Comparison of ENCODE assay signal across 27 mouse cellular contexts in the genomic region with DNA sequence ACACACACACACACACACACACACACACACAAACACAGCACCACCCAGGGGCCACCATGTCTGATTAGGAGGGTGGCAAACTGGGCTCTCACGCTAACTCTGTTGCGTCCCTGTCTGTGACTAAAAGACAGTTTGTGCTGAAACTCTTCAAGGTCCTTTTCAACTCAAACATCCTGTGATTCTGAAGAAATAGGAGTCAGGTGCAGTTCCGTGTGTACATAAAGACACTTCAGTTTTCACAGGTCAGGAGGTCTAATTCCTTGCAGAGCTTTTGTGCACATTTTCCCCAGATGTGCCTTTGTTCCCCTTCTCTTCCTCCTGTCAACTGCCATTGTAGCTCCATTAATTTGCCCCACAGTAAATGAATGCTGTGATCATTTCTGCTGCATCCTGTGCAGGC. TPM values are rescaled to one million over a fixed set of nuclear protein-coding genes. Genes with fewer than 3 reads are reported as not detected.
DNase-seq lines count a peak whose midpoint lies in the region; ATAC-seq and TF ChIP-seq lines count a peak whose summit lies in the region.
"Had no signal": no experiment of that assay in that cellular context is flagged by ENCODE, and none has a peak within 500 bp of the region (broad histone marks: within the 10 kb centered on the region; RNA-seq: fewer than 3 reads in every experiment).

No protein-coding gene starts in this region.

- TF ChIP-seq CTCF in intestine, postnatal 0 days (IDR thresholded peaks at IDR 0.05; ENCODE audit: low read depth): no peak

- H3K4me3 ChIP-seq in intestine, postnatal 0 days (ENCODE audit: low read depth, low read length): no peak overlapping the region
- no peak overlapping the region for H3K4me3 ChIP-seq in intestine, embryonic 16.5 days (ENCODE audit: low read length)
- no peak overlapping the region for H3K4me3 ChIP-seq in midbrain, embryonic 11.5 days (ENCODE audit: low read depth, low read length)
- H3K4me3 ChIP-seq in midbrain, embryonic 16.5 days (ENCODE audit: low read depth, low read length): no peak overlapping the region
- H3K4me3 ChIP-seq: embryonic facial prominence, embryonic 13.5 days; erythroblast, embryonic 14.5 days; forebrain, embryonic 12.5 days; gastrocnemius, adult 2 months; hindbrain, embryonic 12.5 days; hindbrain, embryonic 15.5 days had no signal

- ATAC-seq in intestine, postnatal 0 days: no peak
- ATAC-seq in intestine, embryonic 16.5 days: no peak
- no peak for ATAC-seq in midbrain, embryonic 11.5 days (ENCODE audit: low FRiP score)
- ATAC-seq in midbrain, embryonic 16.5 days: no peak
- ATAC-seq: activated CD4-positive, CD25-positive, alpha-beta regulatory T cell, adult 4 months; forebrain, postnatal 0 days had no signal

- no peaks in the 10 kb centered on the region for H3K9me3 ChIP-seq in intestine, postnatal 0 days (ENCODE audit: control insufficient read depth)
- no peaks in the 10 kb centered on the region for H3K9me3 ChIP-seq in intestine, embryonic 16.5 days (ENCODE audit: control insufficient read depth, low read length)
- no peaks in the 10 kb centered on the region for H3K9me3 ChIP-seq in midbrain, embryonic 11.5 days (ENCODE audit: control insufficient read depth, low read length)
- H3K9me3 ChIP-seq in midbrain, embryonic 16.5 days (replicated peaks; ENCODE audit: control insufficient read depth, low read length, poor library complexity, severe bottlenecking): no peaks in the 10 kb centered on the region
- H3K9me3 ChIP-seq: embryonic facial prominence, embryonic 13.5 days; forebrain, embryonic 12.5 days; hindbrain, embryonic 12.5 days; hindbrain, embryonic 15.5 days had no signal

- H3K27me3 ChIP-seq in intestine, postnatal 0 days (replicated peaks; ENCODE audit: control insufficient read depth, insufficient read depth, low read length): no peaks in the 10 kb centered on the region
- no peaks in the 10 kb centered on the region for H3K27me3 ChIP-seq in intestine, embryonic 16.5 days (replicated peaks; ENCODE audit: control insufficient read depth, insufficient read depth, low read length)
- H3K27me3 ChIP-seq in midbrain, embryonic 11.5 days (ENCODE audit: control insufficient read depth, insufficient read depth, low read length): no peaks in the 10 kb centered on the region
- H3K27me3 ChIP-seq in midbrain, embryonic 16.5 days (ENCODE audit: control insufficient read depth, insufficient read depth, low read depth, low read length): no peaks in the 10 kb centered on the region
- H3K27me3 ChIP-seq: embryonic facial prominence, embryonic 13.5 days; forebrain, embryonic 12.5 days; hindbrain, embryonic 12.5 days; hindbrain, embryonic 15.5 days had no signal

- no peak overlapping the region for H3K4me2 ChIP-seq in intestine, postnatal 0 days (replicated peaks; ENCODE audit: low read depth)
- no peak overlapping the region for H3K4me2 ChIP-seq in intestine, embryonic 16.5 days (ENCODE audit: low read depth, low read length)
- no peak overlapping the region for H3K4me2 ChIP-seq in midbrain, embryonic 11.5 days
- no peak overlapping the region for H3K4me2 ChIP-seq in midbrain, embryonic 16.5 days (ENCODE audit: low read length)
- H3K4me2 ChIP-seq: embryonic facial prominence, embryonic 13.5 days; forebrain, embryonic 12.5 days; heart, embryonic 11.5 days; hindbrain, embryonic 12.5 days; hindbrain, embryonic 15.5 days had no signal

- WGBS in intestine, postnatal 0 days: 63% methylated on average over 3 of the region's 3 CpGs
- 74% methylated on average over 3 of the region's 3 CpGs for WGBS in intestine, embryonic 16.5 days
- 78% methylated on average over 3 of the region's 3 CpGs for WGBS in midbrain, embryonic 11.5 days
- 55% methylated on average over 3 of the region's 3 CpGs for whole genome bisulfite sequencing in midbrain, embryonic 16.5 days

- H3K27ac ChIP-seq in intestine, postnatal 0 days (ENCODE audit: low read depth, low read length): peak overlapping the region; percentile 69
- H3K27ac ChIP-seq in intestine, embryonic 16.5 days (ENCODE audit: low read length): no peak overlapping the region
- no peak overlapping the region for H3K27ac ChIP-seq in midbrain, embryonic 11.5 days (ENCODE audit: low read depth, low read length)
- H3K27ac ChIP-seq in midbrain, embryonic 16.5 days (ENCODE audit: low read length): no peak overlapping the region
- H3K27ac ChIP-seq: embryonic facial prominence, embryonic 13.5 days; forebrain, embryonic 12.5 days; gastrocnemius, adult 2 months; hindbrain, embryonic 12.5 days; hindbrain, embryonic 15.5 days had no signal

- peak; percentile 18 for DNase-seq in embryo, embryonic 10.5 days (ENCODE audit: low spot score)
- DNase-seq in embryo, embryonic 10 days (ENCODE audit: low spot score): no peak
- DNase-seq in midbrain, embryonic 11.5 days (ENCODE audit: low spot score, missing footprints): peak; percentile 26
- DNase-seq: adrenal gland, adult 8-10 months; adrenal gland, postnatal 25 days; cerebellum, adult 11 months; cerebellum, adult 2 months; cerebellum, adult 9-11 months; cerebellum, postnatal 25 days; forebrain, postnatal 0 days; gastrocnemius, adult 2 months; gastrocnemius, postnatal 14 days; heart, adult 11 months had no signal

- no peaks in the 10 kb centered on the region for H3K36me3 ChIP-seq in intestine, postnatal 0 days (ENCODE audit: control insufficient read depth, insufficient read depth)
- H3K36me3 ChIP-seq in intestine, embryonic 16.5 days (ENCODE audit: control insufficient read depth, insufficient read depth, low read length): no peaks in the 10 kb centered on the region
- no peaks in the 10 kb centered on the region for H3K36me3 ChIP-seq in midbrain, embryonic 11.5 days (ENCODE audit: control insufficient read depth, insufficient read depth, low read length)
- no peaks in the 10 kb centered on the region for H3K36me3 ChIP-seq in midbrain, embryonic 16.5 days (ENCODE audit: control insufficient read depth, insufficient read depth, low read length)
- H3K36me3 ChIP-seq: embryonic facial prominence, embryonic 13.5 days; forebrain, embryonic 12.5 days; hindbrain, embryonic 12.5 days; hindbrain, embryonic 15.5 days had no signal

- no peak overlapping the region for H3K9ac ChIP-seq in intestine, postnatal 0 days (ENCODE audit: low read depth, low read length)
- no peak overlapping the region for H3K9ac ChIP-seq in intestine, embryonic 16.5 days (ENCODE audit: low read depth, low read length)
- H3K9ac ChIP-seq in midbrain, embryonic 11.5 days (ENCODE audit: low read length): no peak overlapping the region
- no peak overlapping the region for H3K9ac ChIP-seq in midbrain, embryonic 16.5 days (ENCODE audit: low read depth, low read length)
- H3K9ac ChIP-seq: embryonic facial prominence, embryonic 13.5 days; forebrain, embryonic 12.5 days; forebrain, postnatal 0 days; hindbrain, embryonic 12.5 days; hindbrain, embryonic 15.5 days had no signal

- 0 out of 2 replicates have a peak, but pooled peaks cover 4% of the 10 kb centered on the region for H3K4me1 ChIP-seq in intestine, postnatal 0 days (replicated peaks; ENCODE audit: control insufficient read depth, insufficient read depth, low read length)
- H3K4me1 ChIP-seq in intestine, embryonic 16.5 days (ENCODE audit: control insufficient read depth, insufficient read depth, low read length): no peaks in the 10 kb centered on the region
- H3K4me1 ChIP-seq in midbrain, embryonic 11.5 days (ENCODE audit: control insufficient read depth, insufficient read depth, low read length): no peaks in the 10 kb centered on the region
- no peaks in the 10 kb centered on the region for H3K4me1 ChIP-seq in midbrain, embryonic 16.5 days (ENCODE audit: control insufficient read depth, insufficient read depth, low read length)
- H3K4me1 ChIP-seq: embryonic facial prominence, embryonic 13.5 days; forebrain, embryonic 12.5 days had no signal

RNA-seq across cellular contexts. Expression of gene Trpv6, which starts 4.2 kb away (rescaled TPM):
- 0.72 and 1.5 TPM in 2 replicates for polyA plus RNA-seq in intestine, postnatal 0 days (2015; fragmentation: Nextera tagmentation; extraction: Ambion mirVana)
- 0.29 and 0.35 TPM in 2 replicates for polyA plus RNA-seq in intestine, embryonic 16.5 days (2015; fragmentation: Nextera tagmentation; extraction: Ambion mirVana)
- polyA plus RNA-seq in midbrain, embryonic 11.5 days (2014; fragmentation: Nextera tagmentation; extraction: Ambion mirVana): 0.26 and 0.27 TPM in 2 replicates
- 0.85 and 0.93 TPM in 2 replicates for polyA plus RNA-seq in midbrain, embryonic 16.5 days (2015; fragmentation: Nextera tagmentation; extraction: Ambion mirVana)
- polyA plus RNA-seq: heart, embryonic 11.5 days; heart, embryonic 14.5 days; heart, postnatal 0 days had no signal

RNA-seq across cellular contexts. Expression of gene Ephb6, which starts 35.2 kb away (rescaled TPM):
- 2.7 and 2.8 TPM in 2 replicates for polyA plus RNA-seq in intestine, postnatal 0 days (2015; fragmentation: Nextera tagmentation; extraction: Ambion mirVana)
- polyA plus RNA-seq in intestine, embryonic 16.5 days (2015; fragmentation: Nextera tagmentation; extraction: Ambion mirVana): 6.6 and 7.4 TPM in 2 replicates
- 9.9 and 10.7 TPM in 2 replicates for polyA plus RNA-seq in midbrain, embryonic 11.5 days (2014; fragmentation: Nextera tagmentation; extraction: Ambion mirVana)
- polyA plus RNA-seq in midbrain, embryonic 16.5 days (2015; fragmentation: Nextera tagmentation; extraction: Ambion mirVana): 43.7 and 46.4 TPM in 2 replicates

RNA-seq across cellular contexts. Expression of gene Trpv5, which starts 40.1 kb away (rescaled TPM):
- 0.23 and 0.60 TPM in 2 replicates for polyA plus RNA-seq in intestine, postnatal 0 days (2015; fragmentation: Nextera tagmentation; extraction: Ambion mirVana)
- 0.11 and 0.13 TPM in 2 replicates for polyA plus RNA-seq in intestine, embryonic 16.5 days (2015; fragmentation: Nextera tagmentation; extraction: Ambion mirVana)
- not detected in 2 replicates for polyA plus RNA-seq in midbrain, embryonic 11.5 days (2014; fragmentation: Nextera tagmentation; extraction: Ambion mirVana)
- not detected in 2 replicates for polyA plus RNA-seq in midbrain, embryonic 16.5 days (2015; fragmentation: Nextera tagmentation; extraction: Ambion mirVana)
- polyA plus RNA-seq: cerebellum, adult 2 months; embryonic facial prominence, embryonic 13.5 days; erythroblast, embryonic 14.5 days; forebrain, embryonic 12.5 days; forebrain, postnatal 0 days; frontal cortex, adult 2 months; heart, embryonic 11.5 days; heart, embryonic 14.5 days; heart, postnatal 0 days; hindbrain, embryonic 12.5 days; hindbrain, embryonic 15.5 days; intestine, embryonic 14.5 days had no signal

RNA-seq across cellular contexts. Expression of gene Llcfc1, which starts 43.8 kb away (rescaled TPM):
- polyA plus RNA-seq in intestine, postnatal 0 days (2015; fragmentation: Nextera tagmentation; extraction: Ambion mirVana): 3.5 and 5.4 TPM in 2 replicates
- 1.1 and 1.6 TPM in 2 replicates for polyA plus RNA-seq in intestine, embryonic 16.5 days (2015; fragmentation: Nextera tagmentation; extraction: Ambion mirVana)
- not detected in 2 replicates for polyA plus RNA-seq in midbrain, embryonic 11.5 days (2014; fragmentation: Nextera tagmentation; extraction: Ambion mirVana)
- polyA plus RNA-seq in midbrain, embryonic 16.5 days (2015; fragmentation: Nextera tagmentation; extraction: Ambion mirVana): not detected in 2 replicates
- polyA plus RNA-seq: activated CD4-positive, CD25-positive, alpha-beta regulatory T cell, adult 4 months; cerebellum, adult 2 months; embryonic facial prominence, embryonic 13.5 days; erythroblast, embryonic 14.5 days; forebrain, embryonic 12.5 days; forebrain, postnatal 0 days; frontal cortex, adult 2 months; heart, embryonic 11.5 days; heart, embryonic 14.5 days; heart, postnatal 0 days; hindbrain, embryonic 12.5 days; hindbrain, embryonic 15.5 days; intestine, embryonic 14.5 days had no signal
